In the genomic region with DNA sequence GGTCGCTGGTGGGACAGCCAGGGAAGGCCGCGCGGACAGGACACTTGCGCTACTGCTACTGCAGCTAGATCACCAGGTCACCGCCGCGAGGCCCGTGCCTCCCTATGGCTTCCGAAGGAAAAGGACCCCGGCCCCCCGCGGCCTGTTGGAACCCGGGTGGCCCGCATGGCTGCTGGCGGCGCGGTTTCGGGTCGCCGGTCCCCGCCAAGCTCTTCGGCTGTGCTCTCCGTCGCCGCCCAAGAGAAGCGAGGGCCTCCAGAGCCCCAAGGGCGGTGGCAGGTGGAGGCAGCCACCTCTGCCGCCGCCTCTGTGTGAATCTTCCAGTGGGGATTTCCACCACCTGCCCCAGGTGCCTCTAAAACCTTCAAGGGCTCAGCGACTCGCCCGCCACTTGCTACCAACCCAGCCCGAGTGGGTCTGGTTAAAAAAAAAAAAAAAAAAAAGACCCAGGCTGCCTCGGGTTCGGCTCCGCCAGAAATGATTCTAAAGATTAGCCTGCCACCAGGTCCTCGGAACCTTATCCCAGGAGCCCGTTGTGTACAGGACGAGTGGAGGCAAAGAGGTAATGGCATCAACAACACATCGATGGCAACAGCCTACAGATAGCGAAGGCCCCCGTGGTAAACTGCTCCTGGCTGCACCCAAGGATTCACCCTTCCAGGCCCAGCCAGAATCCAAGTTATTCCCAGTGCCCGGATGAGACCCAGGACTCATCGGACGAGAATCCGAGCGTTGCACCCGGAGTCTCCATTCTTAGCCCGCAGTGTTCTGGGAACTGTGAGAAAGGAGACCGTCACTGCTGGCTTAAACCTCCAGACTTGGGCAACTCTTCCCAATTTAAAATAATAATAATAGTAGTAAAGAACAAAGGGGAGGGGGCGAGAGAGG, we compare ENCODE assay signal across 8 mouse cellular contexts. TPM values are rescaled to one million over a fixed set of nuclear protein-coding genes. Genes with fewer than 3 reads are reported as not detected.
A peak's percentile ranks its signal among the peaks of the same experiment; 100 is the strongest.
DNase-seq lines count a peak whose midpoint lies in the region; ATAC-seq and TF ChIP-seq lines count a peak whose summit lies in the region.

No protein-coding gene starts in this region.

- H3K36me3 ChIP-seq in lung, embryonic 14.5 days (ENCODE audit: insufficient read depth), result no peaks in the 10 kb centered on the region
- H3K36me3 ChIP-seq in embryonic facial prominence, embryonic 14.5 days (ENCODE audit: control insufficient read depth, insufficient read depth, low read length), result no peaks in the 10 kb centered on the region
- H3K36me3 ChIP-seq in limb, embryonic 11.5 days (ENCODE audit: control insufficient read depth, insufficient read depth, low read length), result no peaks in the 10 kb centered on the region

- peak overlapping the region; percentile 89 for H3K4me2 ChIP-seq in lung, embryonic 14.5 days
- H3K4me2 ChIP-seq in embryonic facial prominence, embryonic 14.5 days (ENCODE audit: low read depth, low read length), result peak overlapping the region; percentile 92
- H3K4me2 ChIP-seq in limb, embryonic 11.5 days (ENCODE audit: low read depth, severe bottlenecking), result peak overlapping the region; percentile 82

- H3K9me3 ChIP-seq in lung, embryonic 14.5 days (ENCODE audit: low read depth, low read length), result no peaks in the 10 kb centered on the region
- no peaks in the 10 kb centered on the region for H3K9me3 ChIP-seq in embryonic facial prominence, embryonic 14.5 days (ENCODE audit: control insufficient read depth, low read length)
- no peaks in the 10 kb centered on the region for H3K9me3 ChIP-seq in limb, embryonic 11.5 days (ENCODE audit: control insufficient read depth, low read length)

- no peak overlapping the region for H3K27ac ChIP-seq in lung, embryonic 14.5 days (ENCODE audit: low read depth)
- H3K27ac ChIP-seq in embryonic facial prominence, embryonic 14.5 days (replicated peaks; ENCODE audit: low read depth, low read length), result no peak overlapping the region
- H3K27ac ChIP-seq in limb, embryonic 11.5 days (replicated peaks; ENCODE audit: low read depth, low read length), result peak overlapping the region; percentile 22; the same call in 1 of the 2 replicates
- no peak overlapping the region for H3K27ac ChIP-seq in olfactory bulb, adult 2 months (ENCODE audit: insufficient read depth, low read depth, low read length)

- ATAC-seq in lung, embryonic 14.5 days (ENCODE audit: insufficient read depth), result no peak
- ATAC-seq in embryonic facial prominence, embryonic 14.5 days (ENCODE audit: low read depth), result no peak
- no peak for ATAC-seq in limb, embryonic 11.5 days (ENCODE audit: insufficient number of reproducible peaks, low FRiP score, low TSS enrichment, low read depth)
- ATAC-seq in inflammation-experienced regulatory T-cells, adult 6 months, result no peak

- H3K4me3 ChIP-seq in lung, embryonic 14.5 days (ENCODE audit: low read depth, low read length), result peak overlapping the region; percentile 51
- peak overlapping the region; percentile 72 for H3K4me3 ChIP-seq in embryonic facial prominence, embryonic 14.5 days (ENCODE audit: low read depth, low read length)
- H3K4me3 ChIP-seq in limb, embryonic 11.5 days (ENCODE audit: low read depth, low read length), result peak overlapping the region; percentile 79
- H3K4me3 ChIP-seq in olfactory bulb, adult 2 months (ENCODE audit: insufficient read depth, low read depth, low read length), result peak overlapping the region; percentile 42; the same call in 1 of the 2 replicates

- TF ChIP-seq CTCF in lung, embryonic 14.5 days (IDR thresholded peaks at IDR 0.05; ENCODE audit: low read depth), result no peak
- no peak for TF ChIP-seq CTCF in olfactory bulb, adult 2 months (IDR thresholded peaks at IDR 0.05; ENCODE audit: insufficient read depth, low read depth, low read length)

- H3K27me3 ChIP-seq in lung, embryonic 14.5 days (ENCODE audit: insufficient read depth, low read length), result peaks cover 84% of the 10 kb centered on the region
- peaks cover 50% of the 10 kb centered on the region for H3K27me3 ChIP-seq in embryonic facial prominence, embryonic 14.5 days (replicated peaks; ENCODE audit: control insufficient read depth, insufficient read depth, low read length)
- H3K27me3 ChIP-seq in limb, embryonic 11.5 days (ENCODE audit: control insufficient read depth, insufficient read depth, low read length), result peaks cover 14% of the 10 kb centered on the region

- no peak for DNase-seq in lung, embryonic 14.5 days
- no peak for DNase-seq in lung, postnatal 25 days (ENCODE audit: low spot score)
- no peak for DNase-seq in embryonic facial prominence, embryonic 14.5 days (ENCODE audit: low spot score)
- peak; percentile 56 for DNase-seq in limb, embryonic 11.5 days (ENCODE audit: low spot score)
- no peak for DNase-seq in right cerebral cortex, postnatal 36 days (ENCODE audit: low spot score in 2 of 2)
- DNase-seq in frontal cortex, postnatal 25 days (ENCODE audit: low spot score in 2 of 2), result no peak

- TF ChIP-seq POLR2A in olfactory bulb, adult 2 months (IDR thresholded peaks at IDR 0.05; ENCODE audit: insufficient read depth, low read depth, low read length), result no peak

- peaks cover 11% of the 10 kb centered on the region; the same call in 1 of the 2 replicates for H3K4me1 ChIP-seq in lung, embryonic 14.5 days (ENCODE audit: insufficient read depth)
- peaks cover 9% of the 10 kb centered on the region for H3K4me1 ChIP-seq in embryonic facial prominence, embryonic 14.5 days (ENCODE audit: control insufficient read depth, insufficient read depth, low read length)
- peaks cover 36% of the 10 kb centered on the region for H3K4me1 ChIP-seq in limb, embryonic 11.5 days (ENCODE audit: control insufficient read depth, insufficient read depth, low read length)
- peaks cover 34% of the 10 kb centered on the region for H3K4me1 ChIP-seq in olfactory bulb, adult 2 months (ENCODE audit: control insufficient read depth, insufficient read depth, low read length)

- peak overlapping the region; percentile 35; the same call in 1 of the 2 replicates for H3K9ac ChIP-seq in lung, embryonic 14.5 days
- H3K9ac ChIP-seq in embryonic facial prominence, embryonic 14.5 days (ENCODE audit: low read depth, low read length), result peak overlapping the region; percentile 79
- H3K9ac ChIP-seq in limb, embryonic 11.5 days (ENCODE audit: low read length), result peak overlapping the region; percentile 89

- WGBS in lung, embryonic 14.5 days, result 4% methylated on average over 52 of the region's 52 CpGs
- 3% methylated on average over 48 of the region's 52 CpGs for WGBS in embryonic facial prominence, embryonic 14.5 days
- under 1% methylated on average over 52 of the region's 52 CpGs for WGBS in limb, embryonic 11.5 days
- 20% methylated on average over 52 of the region's 52 CpGs for WGBS in olfactory bulb, adult 2 months

RNA-seq across cellular contexts. Expression of gene Hs3st3b1, which starts 2.6 kb away (rescaled TPM):
- 0.84 and 1.1 TPM in 2 replicates for polyA plus RNA-seq in lung, embryonic 14.5 days (2014; fragmentation: Nextera tagmentation; extraction: Ambion mirVana)
- 10.9 and 12.1 TPM in 2 replicates for polyA plus RNA-seq in embryonic facial prominence, embryonic 14.5 days (2014; fragmentation: Nextera tagmentation; extraction: Ambion mirVana)
- 27.1 and 30.4 TPM in 2 replicates for polyA plus RNA-seq in limb, embryonic 11.5 days (2014; fragmentation: Nextera tagmentation; extraction: Ambion mirVana)
- not detected in 2 replicates for polyA plus RNA-seq in olfactory bulb, adult 2 months (2012; ENCODE audit: insufficient read depth, insufficient read length, low replicate concordance, missing spikeins)
- polyA plus RNA-seq in inflammation-experienced regulatory T-cells, adult 6 months (2017; shearing (Covaris generic)), result 1 to 10 TPM; 3.8 to 5.8 (median 3.8) TPM

Comparison
In these comparisons a context has a peak if more than half of its experiments do, and no peak if none do; other contexts are left out.
1. H3K9ac ChIP-seq: peak in every context shown above with its lines; median percentile 89 in limb, embryonic 11.5 days; 79 in embryonic facial prominence, embryonic 14.5 days; 35 in lung, embryonic 14.5 days.